Comparison of ENCODE assay signal across 1 mouse cellular context in genomic region chr4:135985193-135985592, GRCm38 (mm10).
TF ChIP-seq lines count a peak whose summit lies in the region.

No protein-coding gene starts in this region.

TF ChIP-seq in MEL, 35 proteins besides CTCF, POLR2A, EP300 and RAD21 (continued from another document):
- TF ChIP-seq CHD2 (IDR thresholded peaks at IDR 0.05; ENCODE audit: low read length) (no peak), USF2 (IDR thresholded peaks at IDR 0.05; ENCODE audit: borderline replicate concordance in 1 of 2, insufficient read depth in 1 of 2, low read depth in 1 of 2, low read length in 2 of 2) (no peak), ZC3H11A (IDR thresholded peaks at IDR 0.05; ENCODE audit: low read depth, low read length) (no peak), SIN3A (IDR thresholded peaks at IDR 0.05; ENCODE audit: low read length) (peak; percentile 84), TCF12 (IDR thresholded peaks at IDR 0.05; ENCODE audit: low read depth, low read length) (peak; percentile 72), USF1 (IDR thresholded peaks at IDR 0.05; ENCODE audit: low read depth, low read length) (no peak), ZMIZ1 (IDR thresholded peaks at IDR 0.05; ENCODE audit: low read depth, low read length) (peak; percentile 64; the same call in 1 of the 2 replicates), TAL1 (IDR thresholded peaks at IDR 0.05; ENCODE audit: low read length) (peak; percentile 82), MAX (IDR thresholded peaks at IDR 0.05; ENCODE audit: low read length) (peak; percentile 72), CHD1 (IDR thresholded peaks at IDR 0.05; ENCODE audit: low read depth, low read length) (no peak), KAT2A (conservative IDR thresholded peaks at IDR 0.05; ENCODE audit: low read depth, low read length) (no peak), HCFC1 (IDR thresholded peaks at IDR 0.05; ENCODE audit: low read depth, low read length) (peak; percentile 56), UBTF (IDR thresholded peaks at IDR 0.05; ENCODE audit: borderline replicate concordance, insufficient read depth, low read depth, low read length) (no peak), ZKSCAN1 (IDR thresholded peaks at IDR 0.05; ENCODE audit: low read depth, low read length) (no peak), NELFE (IDR thresholded peaks at IDR 0.05; ENCODE audit: low read depth, low read length) (peak; percentile 38; the same call in 1 of the 2 replicates), GABPA (IDR thresholded peaks at IDR 0.05; ENCODE audit: low read depth, low read length) (peak; percentile 85), MAFK (IDR thresholded peaks at IDR 0.05; ENCODE audit: borderline replicate concordance, low read depth, low read length) (peak; percentile 96), MYB (IDR thresholded peaks at IDR 0.05; ENCODE audit: low read depth, low read length) (no peak), POLR2AphosphoS2 (IDR thresholded peaks at IDR 0.05; ENCODE audit: low read length) (peak; percentile 49; the same call in 1 of the 2 replicates), JUND (IDR thresholded peaks at IDR 0.05; ENCODE audit: low read depth, low read length) (no peak)
